Mouse (Mus musculus) kidney, embryonic 14.5 days (tissue): ENCODE data around the gene Prune1. TPM values are rescaled to one million over a fixed set of nuclear protein-coding genes. Genes with fewer than 3 reads are reported as not detected.

Experiments used
- ATAC-seq: fragments of 200-750 bp; cut with Nextera tagmentation; 2 replicates; pipeline ENCODE4 v1.8.0; 2017; ENCODE audit warnings: moderate number of reproducible peaks, mild to moderate bottlenecking, moderate TSS enrichment, moderate library complexity; ENCODE audit not compliant: low FRiP score, low TSS enrichment
- H3K27ac ChIP-seq: fragments of 300-500 bp; sonication (generic); 2 replicates; pipeline ENCODE4 v1.5.1; 2014; ENCODE audit warnings: low read depth, mild to moderate bottlenecking, low read length, moderate library complexity, mixed read lengths
- H3K27me3 ChIP-seq: fragments of 300-500 bp; sonication (generic); 2 replicates; pipeline ENCODE4 v1.6.1; 2014; ENCODE audit warnings: mild to moderate bottlenecking, low read length; ENCODE audit not compliant: control insufficient read depth, insufficient read depth
- H3K36me3 ChIP-seq: fragments of 300-500 bp; sonication (generic); 2 replicates; pipeline ENCODE4 v1.6.1; 2014; ENCODE audit warnings: low read length, mixed read lengths; ENCODE audit not compliant: control insufficient read depth, insufficient read depth
- H3K4me1 ChIP-seq: fragments of 300-500 bp; sonication (generic); 2 replicates; pipeline ENCODE4 v1.6.1; 2014; ENCODE audit warnings: low read length, mixed read lengths; ENCODE audit not compliant: control insufficient read depth, insufficient read depth
- H3K4me2 ChIP-seq: fragments of 300-500 bp; sonication (generic); replicated peaks from 2 replicates; pipeline ENCODE4 v1.6.1; 2014; ENCODE audit warnings: low read depth, mild to moderate bottlenecking, low read length
- H3K4me3 ChIP-seq: fragments of 300-500 bp; sonication (generic); 2 replicates; pipeline ENCODE4 v1.5.1; 2014; ENCODE audit warnings: mild to moderate bottlenecking, low read length
- H3K9ac ChIP-seq: fragments of 300-500 bp; sonication (generic); 2 replicates; pipeline ENCODE4 v1.6.1; 2014; ENCODE audit warnings: low read depth, mild to moderate bottlenecking, low read length, moderate library complexity
- H3K9me3 ChIP-seq: fragments of 300-500 bp; sonication (generic); 2 replicates; pipeline ENCODE4 v1.6.1; 2016; ENCODE audit warnings: low read length; ENCODE audit not compliant: control insufficient read depth
- WGBS: fragments of 180-500 bp; shearing (Covaris S2); extraction: QIAGEN DNeasy Blood & Tissue Kit; methylation state at CpG from one replicate; pipeline ENCODE4 v1.1.7; 2014; 5-methylcytosine and 5-hydroxymethylcytosine counted together
- polyA plus RNA-seq: library from polyadenylated mRNA; unstranded; fragments of >200 nt; fragmentation: Nextera tagmentation; extraction: Ambion mirVana; gene quantifications from 2 replicates; pipeline ENCODE4 v1.2.1, GENCODE M21; 2014

The Prune1 gene
- polyA plus RNA-seq, 1 experiment from 2014 or later, result 22.1 TPM

- peaks cover 10% of the 10 kb centered on the region; the same call in 1 of the 2 replicates for H3K4me1 ChIP-seq
- H3K4me2 ChIP-seq, result no peak overlapping the region
- WGBS, result 85% methylated on average over 12 of the region's 12 CpGs
- H3K27ac ChIP-seq, result no peak overlapping the region
- no peak for ATAC-seq
- no peak overlapping the region for H3K4me3 ChIP-seq
- H3K9ac ChIP-seq, result no peak overlapping the region
- peaks cover 14% of the 10 kb centered on the region for H3K36me3 ChIP-seq
- H3K27me3 ChIP-seq, result no peaks in the 10 kb centered on the region
- H3K9me3 ChIP-seq, result no peaks in the 10 kb centered on the region
Observed at GRCm38 (mm10) chr3:95284501-95285281, 2.8 kb upstream of the Prune1 start.

GRCm38 (mm10) chr3:95284062-95284461, 2.2 kb upstream of the Prune1 start:
- peak overlapping the region; percentile 82 for H3K4me2 ChIP-seq
- no peak for ATAC-seq
- 12% methylated on average over 1 of the region's 1 CpGs for WGBS

GRCm38 (mm10) chr3:95283589-95283941, 1.7 kb upstream of the Prune1 start:
- H3K4me1 ChIP-seq, result peaks cover 10% of the 10 kb centered on the region; the same call in 1 of the 2 replicates
- H3K4me2 ChIP-seq, result peak overlapping the region; percentile 82
- peak overlapping the region; percentile 61 for H3K4me3 ChIP-seq
- 1% methylated on average over 7 of the region's 7 CpGs for WGBS
- H3K27me3 ChIP-seq, result no peaks in the 10 kb centered on the region
- H3K27ac ChIP-seq, result peak overlapping the region; percentile 98
- H3K36me3 ChIP-seq, result peaks cover 11% of the 10 kb centered on the region
- H3K9ac ChIP-seq, result peak overlapping the region; percentile 71
- no peaks in the 10 kb centered on the region for H3K9me3 ChIP-seq
- ATAC-seq, result no peak

More at GRCm38 (mm10) chr3:95284062-95284461, 2.2 kb upstream of the Prune1 start:
- Histone ChIP-seq H3K27ac (no peak overlapping the region), H3K4me3 (peak overlapping the region; percentile 61), H3K9me3 (no peaks in the 10 kb centered on the region), H3K27me3 (no peaks in the 10 kb centered on the region), H3K36me3 (peaks cover 14% of the 10 kb centered on the region), H3K9ac (peak overlapping the region; percentile 71; the same call in 1 of the 2 replicates), H3K4me1 (peaks cover 10% of the 10 kb centered on the region; the same call in 1 of the 2 replicates)

- no peaks in the 10 kb centered on the region for H3K27me3 ChIP-seq
- H3K9me3 ChIP-seq, result no peaks in the 10 kb centered on the region
- H3K36me3 ChIP-seq, result peaks cover 5% of the 10 kb centered on the region
- peaks cover 10% of the 10 kb centered on the region; the same call in 1 of the 2 replicates for H3K4me1 ChIP-seq
- peak overlapping the region; percentile 82 for H3K4me2 ChIP-seq
- H3K27ac ChIP-seq, result peak overlapping the region; percentile 98
- ATAC-seq, result peak; percentile 68
- peak overlapping the region; percentile 71 for H3K9ac ChIP-seq
- H3K4me3 ChIP-seq, result peak overlapping the region; percentile 61
- under 1% methylated on average over 50 of the region's 51 CpGs for WGBS
Observed at GRCm38 (mm10) chr3:95282865-95283588, 1.2 kb upstream of the Prune1 start.

GRCm38 (mm10) chr3:95282381-95282864, 547 bp upstream of the Prune1 start:
- Histone ChIP-seq H3K4me1 (peaks cover 10% of the 10 kb centered on the region; the same call in 1 of the 2 replicates), H3K36me3 (no peaks in the 10 kb centered on the region), H3K27me3 (no peaks in the 10 kb centered on the region), H3K9ac (peak overlapping the region; percentile 71), H3K4me2 (peak overlapping the region; percentile 82), H3K9me3 (no peaks in the 10 kb centered on the region), H3K27ac (peak overlapping the region; percentile 98), H3K4me3 (peak overlapping the region; percentile 61)
- under 1% methylated on average over 11 of the region's 11 CpGs for WGBS
- no peak for ATAC-seq

- H3K27me3 ChIP-seq, result no peaks in the 10 kb centered on the region
- peak overlapping the region; percentile 82 for H3K4me2 ChIP-seq
- H3K36me3 ChIP-seq, result no peaks in the 10 kb centered on the region
- H3K4me1 ChIP-seq, result peaks cover 17% of the 10 kb centered on the region; the same call in 1 of the 2 replicates
- peak overlapping the region; percentile 83 for H3K27ac ChIP-seq
- H3K4me3 ChIP-seq, result peak overlapping the region; percentile 61
- WGBS, result 20% methylated on average over 8 of the region's 8 CpGs
- ATAC-seq, result no peak
- no peaks in the 10 kb centered on the region for H3K9me3 ChIP-seq
- H3K9ac ChIP-seq, result peak overlapping the region; percentile 70
Observed at GRCm38 (mm10) chr3:95280747-95281146, 1.1 kb downstream of the Prune1 start.

GRCm38 (mm10) chr3:95277149-95277551, 4.7 kb downstream of the Prune1 start:
- Histone ChIP-seq H3K9ac (no peak overlapping the region), H3K4me2 (no peak overlapping the region), H3K27me3 (no peaks in the 10 kb centered on the region), H3K27ac (no peak overlapping the region), H3K4me3 (no peak overlapping the region), H3K4me1 (peaks cover 7% of the 10 kb centered on the region; the same call in 1 of the 2 replicates), H3K36me3 (no peaks in the 10 kb centered on the region), H3K9me3 (no peaks in the 10 kb centered on the region)
- no peak for ATAC-seq
- WGBS, result 74% methylated on average over 1 of the region's 1 CpGs

- WGBS, result 59% methylated on average over 5 of the region's 5 CpGs
- no peak for ATAC-seq
Observed at GRCm38 (mm10) chr3:95276428-95276934, 5.4 kb downstream of the Prune1 start.

More at GRCm38 (mm10) chr3:95276428-95276934, 5.4 kb downstream of the Prune1 start:
- Histone ChIP-seq H3K9ac (no peak overlapping the region), H3K27me3 (no peaks in the 10 kb centered on the region), H3K27ac (no peak overlapping the region), H3K4me2 (no peak overlapping the region), H3K9me3 (no peaks in the 10 kb centered on the region), H3K4me3 (no peak overlapping the region), H3K4me1 (peaks cover 7% of the 10 kb centered on the region; the same call in 1 of the 2 replicates), H3K36me3 (no peaks in the 10 kb centered on the region)
